Mouse (Mus musculus) B cell, adult 67 days (primary cell): ENCODE data around the gene Fgb. TPM values are rescaled to one million over a fixed set of nuclear protein-coding genes. Genes with fewer than 3 reads are reported as not detected.

ENCODE experiments used
- total RNA-seq, 2 experiments: library from RNA; stranded (reverse); gene quantifications; 4 replicates each; pipeline ENCODE4 v1.2.4; 2023

The Fgb gene
- total RNA-seq, result not detected

GRCm38 (mm10) chr3:83049680-83050079 lies at the start of gene Fgb:
TSS of gene Fgb (minus strand) at chr3:83049863.

GRCm38 (mm10) chr3:83055281-83056038 lies 5.8 kb upstream of the Fgb start, which contains the start of gene Plrg1:
TSS of gene Plrg1 (plus strand) at chr3:83055522.

GRCm38 (mm10) chr3:83025475-83026301 lies 24.0 kb downstream of the Fgb start, which contains the start of gene Fga:
TSS of gene Fga (plus strand) at chr3:83026076.

GRCm38 (mm10) chr3:83007557-83007956 lies 42.1 kb downstream of the Fgb start, which contains the start of gene Fgg:
TSS of gene Fgg (plus strand) at chr3:83007724.

Other genes starting within 250 kb of the Fgb start
- gene Rbm46, start 173.4 kb downstream of the Fgb start, total RNA-seq, result not detected
- gene Lrat, start 145.9 kb downstream of the Fgb start, total RNA-seq, result not detected
- gene Fgg, start 42.1 kb downstream of the Fgb start, total RNA-seq, result not detected
- not detected for gene Fga, start 23.8 kb downstream of the Fgb start, total RNA-seq
- 10 to 100 TPM; 69.0 to 69.7 TPM for gene Plrg1, start 5.7 kb upstream of the Fgb start, total RNA-seq
- gene Dchs2, start 78.1 kb upstream of the Fgb start, total RNA-seq, result not detected